Mouse (Mus musculus) adrenal gland, postnatal 14 days (tissue): ENCODE measurements around the gene Rnase13. TPM values are rescaled to one million over a fixed set of nuclear protein-coding genes. Genes with fewer than 3 reads are reported as not detected.

ENCODE experiments used
- DNase-seq: peaks from one replicate; pipeline ENCODE4 v3.0.0; 2021; ENCODE audit warnings: mixed read lengths
- total RNA-seq: library from RNA; stranded (reverse); gene quantifications from 2 replicates; pipeline ENCODE4 v1.2.3, GENCODE M21; 2021

Rnase13 gene
- total RNA-seq, 1 experiment from 2014 or later = not detected

DNA sequence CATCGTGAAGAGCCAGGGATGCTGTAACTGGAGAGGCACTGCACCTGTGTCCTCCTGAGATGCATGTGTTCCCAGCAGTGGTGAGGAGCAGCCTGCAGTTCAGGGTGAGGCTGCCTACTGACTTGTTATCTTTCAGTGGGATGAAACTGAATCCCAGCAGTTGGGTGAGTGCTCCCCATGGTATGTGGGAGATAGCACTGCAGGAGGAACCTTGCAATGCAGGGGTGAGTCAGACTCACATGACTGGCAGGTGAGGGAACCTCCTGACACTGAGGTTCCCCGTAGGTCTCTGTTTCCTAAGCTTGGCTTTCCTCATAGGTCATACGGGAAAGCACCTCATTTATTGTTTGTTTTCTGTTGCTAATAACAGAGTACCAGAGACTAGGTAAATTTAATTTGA, 45.1 kb downstream of the Rnase13 start:
- DNase-seq = no peak

DNA sequence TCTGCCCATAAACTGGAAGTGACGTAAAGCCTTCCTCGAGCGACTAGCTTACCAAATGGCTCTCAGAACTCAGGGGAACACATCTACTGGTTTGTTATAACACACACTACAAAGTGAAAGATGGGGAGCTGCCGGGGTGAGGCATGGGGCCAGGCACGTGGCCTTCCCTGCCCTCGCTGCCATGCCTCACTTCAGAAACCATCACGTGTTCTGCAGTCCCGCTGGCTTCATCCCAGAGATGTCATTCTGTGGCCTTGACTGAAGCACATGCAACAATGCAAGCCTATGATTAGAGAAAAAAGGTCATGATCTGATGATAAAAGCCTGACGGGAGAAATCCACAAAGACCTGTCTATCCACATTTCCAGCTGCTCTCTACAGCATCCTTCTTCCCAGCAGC, 50.8 kb downstream of the Rnase13 start:
- DNase-seq = peak; percentile 83

Other genes with a start within 250 kb of the Rnase13 start
- not detected in 2 replicates for gene Gm17079, start 227.3 kb downstream of the Rnase13 start, total RNA-seq
- gene Gm5800, start 205.6 kb downstream of the Rnase13 start, total RNA-seq = not detected in 2 replicates
- gene Ang4, start 149.2 kb downstream of the Rnase13 start, total RNA-seq = not detected in 2 replicates
- not detected in 2 replicates for gene AY358078, start 122.7 kb downstream of the Rnase13 start, total RNA-seq
- 0.67 TPM in 1 of 2 replicates, not detected in the other for gene Ear6, start 69.1 kb downstream of the Rnase13 start, total RNA-seq
- gene Mettl17, start 37.9 kb downstream of the Rnase13 start, total RNA-seq = 37.1 and 39.0 TPM in 2 replicates
- 0.63 and 0.64 TPM in 2 replicates for gene Slc39a2, start 29.9 kb downstream of the Rnase13 start, total RNA-seq
- 314 and 338 TPM in 2 replicates for gene Ndrg2, start 8.6 kb downstream of the Rnase13 start, total RNA-seq
- gene Tppp2, start 4.3 kb downstream of the Rnase13 start, total RNA-seq = not detected in 2 replicates
- 49.5 and 61.3 TPM in 2 replicates for gene Arhgef40, start 61.9 kb upstream of the Rnase13 start, total RNA-seq
- gene Tmem253, start 92.9 kb upstream of the Rnase13 start, total RNA-seq = 3.7 and 4.4 TPM in 2 replicates
- gene Zfp219, start 98.0 kb upstream of the Rnase13 start, total RNA-seq = 56.5 and 63.7 TPM in 2 replicates
- gene Olfr221, start 119.7 kb upstream of the Rnase13 start, total RNA-seq = not detected in 2 replicates
- gene Hnrnpc, start 181.3 kb upstream of the Rnase13 start, total RNA-seq = 221 and 230 TPM in 2 replicates
- 0.44 and 1.4 TPM in 2 replicates for gene Rpgrip1, start 187.9 kb upstream of the Rnase13 start, total RNA-seq